Mouse (Mus musculus): Measurements from ENCODE around the gene Grin1. TPM values are rescaled to one million over a fixed set of nuclear protein-coding genes. Genes with fewer than 3 reads are reported as not detected.

The Grin1 gene
- polyA plus RNA-seq, 1 experiment from 2014 or later = 0.46 TPM

DNA sequence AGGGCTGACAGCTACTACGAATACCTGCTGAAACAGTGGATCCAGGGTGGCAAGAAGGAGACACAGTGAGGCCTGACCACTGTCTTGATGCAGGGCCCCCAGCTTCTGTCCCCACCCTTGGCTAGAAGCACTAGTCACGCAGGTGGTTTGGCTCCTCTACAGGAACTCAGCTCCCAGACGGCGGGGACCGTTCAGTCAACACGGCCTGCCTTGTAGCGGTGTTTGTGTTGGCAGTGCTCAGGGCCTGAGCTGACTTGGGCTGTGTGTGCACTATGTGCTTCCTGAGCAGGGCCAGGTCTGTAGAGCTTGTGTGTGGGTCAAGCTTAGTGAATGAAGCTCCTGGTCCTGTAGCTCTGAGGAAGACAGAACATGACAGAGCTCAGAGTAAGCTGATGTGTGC lies 29.2 kb upstream of the Grin1 start:
- no peak overlapping the region for H3K4me3 ChIP-seq
- H3K27ac ChIP-seq = no peak overlapping the region
- 91% methylated on average over 7 of the region's 7 CpGs for WGBS
- no peaks in the 10 kb centered on the region for H3K27me3 ChIP-seq (ENCODE audit: low read depth, poor library complexity, severe bottlenecking)
- DNase-seq (ENCODE audit: low spot score) = no peak
- no peaks in the 10 kb centered on the region for H3K4me1 ChIP-seq
- H3K9me3 ChIP-seq (replicated peaks) = no peaks in the 10 kb centered on the region
- H3K36me3 ChIP-seq = peaks cover 99% of the 10 kb centered on the region

DNA sequence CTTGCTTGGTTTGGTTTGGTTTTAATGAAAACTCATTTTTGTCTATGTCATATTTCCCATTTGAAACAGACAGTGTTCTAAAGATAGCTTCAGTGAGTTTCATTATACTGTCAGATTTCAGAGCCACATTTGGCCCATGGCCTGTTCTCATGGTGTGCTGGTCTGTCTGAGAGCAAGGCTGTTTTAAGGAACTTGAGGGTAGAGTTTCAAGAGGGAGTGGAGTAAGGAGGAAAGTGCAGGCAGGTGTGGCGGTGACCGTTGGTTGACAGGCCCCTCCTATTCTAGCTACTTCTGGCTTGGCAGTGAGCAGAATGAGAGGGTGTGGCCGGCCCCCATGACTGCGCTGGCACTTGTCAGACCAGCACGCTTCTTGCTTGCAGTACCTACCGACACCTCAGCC lies 19.3 kb upstream of the Grin1 start:
- no peak for DNase-seq (ENCODE audit: low spot score)
- Histone ChIP-seq H3K9me3 (replicated peaks) (no peaks in the 10 kb centered on the region), H3K4me1 (peaks cover 10% of the 10 kb centered on the region), H3K27me3 (ENCODE audit: low read depth, poor library complexity, severe bottlenecking) (no peaks in the 10 kb centered on the region), H3K27ac (no peak overlapping the region), H3K4me3 (no peak overlapping the region), H3K36me3 (peaks cover 92% of the 10 kb centered on the region)
- 91% methylated on average over 6 of the region's 6 CpGs for WGBS

DNA sequence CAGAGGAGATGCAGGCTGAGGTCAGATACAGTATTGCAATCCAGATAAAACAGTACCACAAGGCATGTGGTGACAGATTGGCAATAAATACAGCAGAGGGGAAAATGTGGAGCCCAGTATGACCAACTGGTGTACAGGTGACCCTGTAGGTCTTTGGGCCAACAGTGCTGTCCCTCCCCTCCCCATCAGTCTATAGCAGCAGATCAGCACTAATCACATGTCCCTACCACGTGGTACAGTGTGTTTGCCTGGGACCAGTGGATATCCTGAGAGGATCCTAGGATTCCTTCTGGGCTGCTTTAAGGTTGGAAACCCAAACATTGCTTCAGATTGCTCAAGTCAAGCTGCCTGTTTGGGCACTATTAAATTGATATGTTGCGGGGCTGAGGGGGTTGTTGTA lies 14.6 kb upstream of the Grin1 start:
- H3K27ac ChIP-seq = no peak overlapping the region
- WGBS = 77% methylated on average over 2 of the region's 2 CpGs
- DNase-seq (ENCODE audit: low spot score) = no peak
- H3K4me3 ChIP-seq = peak overlapping the region; percentile 91
- H3K27me3 ChIP-seq (ENCODE audit: low read depth, poor library complexity, severe bottlenecking) = no peaks in the 10 kb centered on the region
- H3K4me1 ChIP-seq = peaks cover 22% of the 10 kb centered on the region
- peaks cover 51% of the 10 kb centered on the region for H3K36me3 ChIP-seq
- no peaks in the 10 kb centered on the region for H3K9me3 ChIP-seq (replicated peaks)

DNA sequence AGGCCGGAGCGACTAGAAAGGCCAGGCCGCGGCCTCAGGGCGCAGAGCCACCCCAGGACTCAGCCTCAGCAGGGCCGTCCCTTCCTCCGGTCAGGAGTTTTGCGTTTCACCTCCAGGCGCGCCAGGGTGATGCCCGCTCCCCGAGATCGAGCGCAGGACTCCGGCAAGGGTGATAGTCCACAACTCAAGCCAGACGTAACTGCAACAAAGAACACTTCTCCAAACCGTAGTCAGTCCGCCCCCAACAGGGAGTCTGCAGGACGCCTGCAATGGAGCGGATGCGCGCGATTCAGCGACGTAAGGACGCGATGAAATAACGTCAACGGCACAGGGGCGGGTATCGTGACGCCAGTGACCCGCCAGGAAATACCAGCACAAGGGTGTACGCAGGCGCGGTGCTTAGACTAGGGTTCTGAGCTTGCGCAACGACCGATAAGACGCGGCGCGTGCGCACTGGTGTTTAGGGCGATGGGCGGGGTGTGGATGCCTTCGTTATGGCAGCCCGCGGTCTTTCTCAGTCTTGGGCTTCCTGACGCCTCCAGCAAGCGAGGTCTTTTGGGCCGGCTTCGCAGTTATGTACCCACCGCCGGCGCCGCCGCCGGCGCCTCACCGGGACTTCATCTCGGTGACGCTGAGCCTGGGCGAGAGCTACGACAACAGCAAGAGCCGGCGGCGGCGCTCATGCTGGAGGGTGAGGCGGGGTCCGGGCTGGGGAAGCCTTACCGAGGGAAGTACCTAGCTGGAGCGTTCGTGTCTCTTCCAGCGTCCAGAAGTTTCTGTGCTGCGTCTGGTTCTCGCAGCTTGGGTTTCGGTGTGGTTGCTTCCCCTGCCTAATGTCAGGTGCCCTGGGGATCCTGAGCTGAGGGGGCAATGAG lies 13.5 kb upstream of the Grin1 start, which contains the start of gene Man1b1:
Gene Man1b1, plus strand, starts transcription at position 53 of the 875 bp plus-strand sequence.
- Histone ChIP-seq H3K27ac (peak within 1 kb of the TSS; percentile 95), H3K36me3 (peaks cover 40% of the 10 kb centered on the region), H3K9me3 (replicated peaks) (no peaks in the 10 kb centered on the region), H3K27me3 (ENCODE audit: low read depth, poor library complexity, severe bottlenecking) (no peaks in the 10 kb centered on the region), H3K4me1 (peaks cover 22% of the 10 kb centered on the region), H3K4me3 (peak within 1 kb of the TSS; percentile 91)
- peak; percentile 100 for DNase-seq (ENCODE audit: low spot score)
- WGBS = under 1% methylated on average over 78 of the region's 78 CpGs

DNA sequence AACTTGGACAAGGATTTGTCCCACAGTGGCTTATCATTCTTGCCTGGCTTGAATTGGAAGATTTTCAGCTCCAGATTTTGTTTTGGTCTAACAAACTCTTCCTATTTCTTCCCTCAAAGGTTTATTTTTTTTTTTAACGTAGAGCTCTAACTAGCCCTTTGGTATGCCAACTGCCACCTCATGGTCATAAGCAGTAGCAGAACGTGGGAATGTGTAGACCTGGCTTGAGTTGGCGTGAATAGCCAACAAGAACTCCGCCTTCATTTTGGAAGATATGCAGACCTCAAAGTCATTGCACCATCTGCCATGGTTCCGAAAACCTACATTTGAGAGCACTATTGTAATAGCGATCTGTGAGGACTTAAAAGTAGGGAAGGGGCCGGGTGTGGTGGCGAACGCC lies 12.5 kb upstream of the Grin1 start:
- peak overlapping the region; percentile 91 for H3K4me3 ChIP-seq
- no peaks in the 10 kb centered on the region for H3K9me3 ChIP-seq (replicated peaks)
- no peaks in the 10 kb centered on the region for H3K27me3 ChIP-seq (ENCODE audit: low read depth, poor library complexity, severe bottlenecking)
- peak overlapping the region; percentile 95; the same call in 1 of the 2 replicates for H3K27ac ChIP-seq
- H3K4me1 ChIP-seq = peaks cover 22% of the 10 kb centered on the region
- H3K36me3 ChIP-seq = peaks cover 30% of the 10 kb centered on the region
- WGBS = 62% methylated on average over 9 of the region's 9 CpGs
- DNase-seq (ENCODE audit: low spot score) = no peak

DNA sequence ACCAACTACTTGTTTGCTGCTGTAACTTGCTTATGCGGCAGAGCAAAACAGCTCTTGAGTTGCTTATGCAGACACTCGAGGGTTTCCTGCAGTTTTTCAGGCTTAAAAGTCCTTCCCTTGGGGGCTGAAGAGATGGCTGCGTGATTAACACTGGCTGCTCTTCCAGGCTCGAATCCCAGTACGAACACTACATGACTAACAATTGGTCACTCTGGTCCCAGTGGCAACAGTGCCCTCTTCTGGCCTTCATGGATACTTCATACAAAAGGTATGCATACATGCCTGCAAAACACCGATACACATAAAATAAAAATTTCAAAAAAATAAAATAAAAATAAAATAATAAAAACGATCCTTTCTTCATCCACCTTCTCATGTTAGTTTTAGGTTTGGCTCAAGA lies 9.5 kb upstream of the Grin1 start:
- DNase-seq (ENCODE audit: low spot score) = no peak
- no peak overlapping the region for H3K27ac ChIP-seq
- WGBS = 38% methylated on average over 7 of the region's 7 CpGs

DNA sequence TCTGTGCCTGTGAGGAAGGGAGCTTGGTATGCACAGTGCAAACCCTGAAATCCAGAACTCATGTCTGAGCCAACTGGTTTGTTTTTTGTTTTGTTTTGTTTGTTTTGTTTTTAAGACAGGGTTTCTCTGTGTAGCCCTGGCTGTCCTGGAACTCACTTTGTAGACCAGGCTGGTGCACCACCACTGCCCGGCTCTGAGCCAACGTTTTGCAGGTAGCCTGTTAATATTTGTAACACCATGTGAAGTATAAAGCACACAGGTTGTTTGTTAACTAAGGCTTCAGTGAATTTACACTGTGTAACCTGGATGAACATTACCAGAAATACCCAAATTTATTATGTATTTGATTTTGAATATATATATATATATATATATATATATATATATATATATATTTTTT lies 7.0 kb upstream of the Grin1 start:
- H3K4me3 ChIP-seq = no peak overlapping the region

More for the DNA sequence above, 9.5 kb upstream of the Grin1 start:
- Histone ChIP-seq H3K4me3 (no peak overlapping the region), H3K27me3 (ENCODE audit: low read depth, poor library complexity, severe bottlenecking) (no peaks in the 10 kb centered on the region), H3K9me3 (replicated peaks) (no peaks in the 10 kb centered on the region), H3K36me3 (no peaks in the 10 kb centered on the region), H3K4me1 (peaks cover 13% of the 10 kb centered on the region)

DNA sequence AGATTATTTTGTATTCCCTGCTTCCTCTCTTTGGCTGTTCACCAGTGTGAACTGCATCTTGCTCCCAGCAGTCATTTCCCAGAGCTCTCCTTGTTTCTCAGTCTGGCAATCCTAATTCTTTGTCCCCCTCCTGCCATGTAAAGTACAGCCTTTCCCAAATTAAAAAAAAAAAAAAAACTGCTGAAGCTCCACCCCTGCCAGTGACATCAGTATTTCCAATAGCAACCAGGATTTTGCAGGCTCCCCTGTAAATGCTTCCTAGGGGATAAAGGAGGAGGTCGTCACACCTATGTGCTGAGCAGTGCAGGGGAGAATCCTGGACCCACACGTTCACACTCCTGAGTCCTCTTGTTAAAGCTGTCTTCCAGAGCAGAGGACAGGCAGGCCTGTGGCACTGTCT lies 1.1 kb upstream of the Grin1 start:
- H3K27me3 ChIP-seq (ENCODE audit: low read depth, poor library complexity, severe bottlenecking) = peaks cover 62% of the 10 kb centered on the region
- H3K27ac ChIP-seq = no peak overlapping the region
- 35% methylated on average over 2 of the region's 2 CpGs for WGBS
- peaks cover 8% of the 10 kb centered on the region; the same call in 1 of the 2 replicates for H3K4me1 ChIP-seq
- H3K4me3 ChIP-seq = no peak overlapping the region
- DNase-seq (ENCODE audit: low spot score) = no peak
- no peaks in the 10 kb centered on the region for H3K9me3 ChIP-seq (replicated peaks)
- H3K36me3 ChIP-seq = no peaks in the 10 kb centered on the region

More for the DNA sequence above, 7.0 kb upstream of the Grin1 start:
- Histone ChIP-seq H3K36me3 (no peaks in the 10 kb centered on the region), H3K4me1 (no peaks in the 10 kb centered on the region; the same call in 1 of the 2 replicates), H3K9me3 (replicated peaks) (no peaks in the 10 kb centered on the region), H3K27me3 (ENCODE audit: low read depth, poor library complexity, severe bottlenecking) (peaks cover 2% of the 10 kb centered on the region; the same call in 1 of the 2 replicates), H3K27ac (no peak overlapping the region)
- 76% methylated on average over 2 of the region's 2 CpGs for WGBS
- no peak for DNase-seq (ENCODE audit: low spot score)

DNA sequence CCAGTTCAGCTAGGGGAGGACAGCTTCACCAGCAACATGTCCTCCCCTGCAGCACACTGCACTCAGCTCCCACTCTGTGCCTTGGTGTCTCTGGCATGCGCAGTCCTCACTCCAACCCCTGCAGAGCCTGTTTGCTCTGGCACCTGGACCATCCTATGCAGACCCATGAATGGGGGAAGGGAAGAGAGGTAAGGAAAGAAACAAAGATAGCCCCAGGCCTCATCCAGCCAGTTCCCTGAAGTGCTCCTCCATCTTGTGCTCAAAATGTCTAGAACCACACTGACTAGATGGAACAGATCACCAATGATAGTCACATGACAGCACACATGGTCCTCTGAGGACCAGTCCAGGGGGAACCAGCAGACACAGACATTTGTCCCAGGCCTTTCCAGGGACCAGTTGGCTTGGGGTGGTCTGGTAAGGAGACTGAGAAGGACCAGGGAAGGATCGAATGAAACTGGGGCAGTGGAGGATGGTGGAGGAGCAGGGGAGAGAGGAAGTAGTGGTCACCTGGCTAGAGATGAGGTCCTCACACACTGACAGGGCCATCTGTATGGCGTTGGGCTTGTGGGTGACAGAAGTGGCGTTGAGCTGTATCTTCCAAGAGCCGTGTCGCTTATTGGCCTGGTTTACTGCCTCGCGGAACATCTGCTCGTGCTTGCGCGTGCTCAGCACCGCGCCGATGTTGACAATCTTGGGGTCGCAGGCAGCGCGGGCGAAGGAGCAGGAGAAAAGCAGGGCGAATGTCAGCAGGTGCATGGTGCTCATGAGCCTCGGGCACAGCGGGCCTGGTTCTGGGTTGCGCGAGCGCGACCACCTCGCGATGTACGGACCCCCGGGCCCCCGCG lies 644 bp downstream of the Grin1 start:
- 8% methylated on average over 31 of the region's 31 CpGs for WGBS
- H3K27me3 ChIP-seq (ENCODE audit: low read depth, poor library complexity, severe bottlenecking) = peaks cover 78% of the 10 kb centered on the region
- H3K36me3 ChIP-seq = no peaks in the 10 kb centered on the region
- no peak overlapping the region for H3K27ac ChIP-seq
- peaks cover 8% of the 10 kb centered on the region; the same call in 1 of the 2 replicates for H3K4me1 ChIP-seq
- H3K4me3 ChIP-seq = peak overlapping the region; percentile 34
- DNase-seq (ENCODE audit: low spot score) = no peak
- no peaks in the 10 kb centered on the region for H3K9me3 ChIP-seq (replicated peaks)

DNA sequence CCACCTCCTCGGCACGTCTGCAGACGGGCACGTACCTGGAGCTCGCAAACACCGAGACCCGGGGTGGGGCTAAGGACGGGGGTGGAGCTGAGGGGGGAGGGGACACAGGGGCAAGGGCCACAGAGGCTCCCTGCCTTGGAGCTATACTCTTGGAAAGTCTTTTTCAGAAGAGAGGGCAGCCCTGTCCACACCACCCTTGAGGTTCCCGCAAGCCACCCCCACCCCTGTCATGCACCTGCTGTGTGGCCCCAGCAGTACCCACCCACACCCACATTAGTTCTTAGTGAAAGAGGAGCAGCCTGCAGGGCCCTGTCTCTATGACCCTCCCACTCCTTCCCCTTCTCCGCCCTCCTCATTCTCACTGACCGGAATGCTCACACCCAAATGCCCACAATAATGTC lies 7.5 kb downstream of the Grin1 start:
- 7% methylated on average over 11 of the region's 11 CpGs for WGBS
- no peaks in the 10 kb centered on the region for H3K4me1 ChIP-seq

DNA sequence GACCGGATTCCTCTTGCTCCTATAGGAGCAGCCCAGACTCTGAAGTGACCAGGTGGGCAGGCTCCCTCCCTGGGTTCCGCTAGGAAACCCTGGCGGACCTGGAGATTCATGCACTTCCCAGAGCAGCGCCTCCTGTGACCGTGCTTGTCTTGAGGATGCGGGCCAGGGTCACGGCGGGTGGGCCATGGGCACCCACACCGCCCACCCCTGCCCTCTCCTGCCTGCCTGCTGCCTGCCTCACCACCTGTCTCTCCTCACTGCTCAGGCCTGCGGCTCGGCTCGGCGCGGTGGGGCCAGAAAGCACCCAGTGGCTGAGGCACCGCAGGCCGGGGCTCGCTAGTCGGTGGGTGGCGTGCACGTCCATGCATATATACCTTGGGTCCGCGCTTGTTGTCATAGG lies 8.0 kb downstream of the Grin1 start:
- H3K27me3 ChIP-seq (ENCODE audit: low read depth, poor library complexity, severe bottlenecking) = peaks cover 99% of the 10 kb centered on the region
- DNase-seq (ENCODE audit: low spot score) = no peak
- H3K4me3 ChIP-seq = no peak overlapping the region
- no peaks in the 10 kb centered on the region for H3K36me3 ChIP-seq
- H3K4me1 ChIP-seq = no peaks in the 10 kb centered on the region
- H3K9me3 ChIP-seq (replicated peaks) = no peaks in the 10 kb centered on the region
- WGBS = 1% methylated on average over 22 of the region's 22 CpGs
- H3K27ac ChIP-seq = no peak overlapping the region

More for the DNA sequence above, 7.5 kb downstream of the Grin1 start:
- peaks cover 99% of the 10 kb centered on the region for H3K27me3 ChIP-seq (ENCODE audit: low read depth, poor library complexity, severe bottlenecking)
- no peak for DNase-seq (ENCODE audit: low spot score)
- H3K36me3 ChIP-seq = no peaks in the 10 kb centered on the region
- H3K9me3 ChIP-seq (replicated peaks) = no peaks in the 10 kb centered on the region
- no peak overlapping the region for H3K4me3 ChIP-seq
- no peak overlapping the region for H3K27ac ChIP-seq

DNA sequence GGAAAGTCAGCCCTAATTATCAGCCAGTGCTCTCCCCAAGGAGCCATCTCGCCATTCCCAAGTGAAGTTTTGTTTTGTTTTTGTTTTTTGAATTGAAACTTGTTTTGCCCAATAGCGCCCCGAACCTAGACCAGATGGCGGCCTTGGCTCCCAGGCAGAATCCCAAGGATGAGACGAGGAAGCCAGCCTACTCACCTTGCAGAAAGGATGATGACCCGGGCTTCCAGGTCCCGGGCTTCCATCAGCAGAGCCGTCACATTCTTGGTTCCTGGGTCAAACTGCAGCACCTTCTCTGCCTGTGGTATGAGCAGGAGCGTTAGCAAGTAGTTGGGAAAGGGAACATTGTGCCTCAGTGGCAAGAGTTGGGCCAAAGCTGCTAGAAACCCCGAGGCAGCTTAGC lies 8.8 kb downstream of the Grin1 start:
- WGBS = 50% methylated on average over 10 of the region's 10 CpGs
- no peak for DNase-seq (ENCODE audit: low spot score)
- Histone ChIP-seq H3K9me3 (replicated peaks) (no peaks in the 10 kb centered on the region), H3K36me3 (no peaks in the 10 kb centered on the region), H3K27ac (no peak overlapping the region), H3K4me3 (no peak overlapping the region), H3K27me3 (ENCODE audit: low read depth, poor library complexity, severe bottlenecking) (peaks cover 99% of the 10 kb centered on the region), H3K4me1 (peaks cover 3% of the 10 kb centered on the region)
